Mouse (Mus musculus) adrenal gland, adult 8-10 months (tissue): Measurements from ENCODE around the gene Tpm3. TPM values are rescaled to one million over a fixed set of nuclear protein-coding genes. Genes with fewer than 3 reads are reported as not detected.

ENCODE experiments used
- DNase-seq: peaks from one replicate; pipeline ENCODE4 v3.0.0; 2022
- microRNA-seq, 2 experiments: library from miRNA; unstranded; fragments of <30 nt; microRNA quantifications; one replicate each; pipeline ENCODE4 v1.2.0; 2022
- total RNA-seq, 4 experiments: library from RNA; stranded (reverse); gene quantifications; 2 replicates each; pipeline ENCODE4 v1.2.4; 2022

The Tpm3 gene
- total RNA-seq, 4 experiments from 2014 or later: 162 to 262 (median 231) TPM

- DNase-seq: peak; percentile 55
Observed at GRCm38 (mm10) chr3:90139962-90140361, 67.5 kb downstream of the Tpm3 start.

- DNase-seq: no peak
Observed at GRCm38 (mm10) chr3:90145461-90145860, 73.0 kb downstream of the Tpm3 start.

DNA sequence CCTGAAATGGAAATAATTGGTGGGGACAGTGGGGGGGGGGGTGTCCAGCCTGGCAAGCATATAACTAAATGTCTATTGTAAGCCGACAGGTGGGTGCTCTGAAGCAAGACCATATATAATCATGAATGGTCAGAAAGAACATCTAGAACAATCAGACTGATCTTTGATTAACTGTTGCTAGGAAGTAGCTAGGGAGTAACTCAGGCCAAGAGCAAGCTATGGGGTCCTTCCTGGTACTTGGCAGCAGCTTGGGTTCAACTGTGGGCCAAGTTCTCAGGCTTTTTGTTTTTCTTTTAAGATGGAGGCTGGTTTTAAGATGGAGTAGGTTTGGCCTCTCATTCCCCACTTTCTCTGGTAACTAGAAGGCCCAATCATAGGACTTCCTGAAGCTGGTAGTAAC, 74.2 kb downstream of the Tpm3 start:
- DNase-seq: no peak

Small RNAs within 50 kb of the gene (microRNA-seq; reads per million reads assigned to microRNA genes)
- 15.1 to 18.9 reads per million in 2 experiments for gene Mir190b

Other genes starting within 250 kb of the Tpm3 start
- gene She, start 241.3 kb upstream of the Tpm3 start, total RNA-seq: 10 to 100 TPM in 2 of 4 experiments, 1 to 10 TPM in 2; 5.6 to 11.6 (median 10.1) TPM
- gene Il6ra, start 159.5 kb upstream of the Tpm3 start, total RNA-seq: 10 to 100 TPM in 2 of 4 experiments, 1 to 10 TPM in 2; 6.7 to 13.4 (median 10.1) TPM
- gene Atp8b2, start 109.1 kb upstream of the Tpm3 start, total RNA-seq: 10 to 100 TPM; 31.6 to 63.7 (median 46.1) TPM
- 100 to 1,000 TPM; 131 to 171 (median 149) TPM for gene Hax1, start 73.9 kb upstream of the Tpm3 start, total RNA-seq
- gene 4933434E20Rik, start 21.0 kb upstream of the Tpm3 start, total RNA-seq: 100 to 1,000 TPM in 3 of 4 experiments, 10 to 100 TPM in 1; 88.7 to 119 (median 108) TPM
- 100 to 1,000 TPM; 135 to 210 (median 161) TPM for gene Ubap2l, start 20.0 kb upstream of the Tpm3 start, total RNA-seq
- gene Nup210l, start 31.5 kb downstream of the Tpm3 start, total RNA-seq: 1 to 10 TPM in 1 of 4 experiments, under 1 TPM in 3; 0.35 to 1.1 (median 0.54) TPM
- gene Rps27, start 141.0 kb downstream of the Tpm3 start, total RNA-seq: 1,000 to 10,000 TPM; 1,658 to 2,346 (median 2,053) TPM
- 10 to 100 TPM; 28.8 to 42.4 (median 34.9) TPM for gene Rab13, start 141.0 kb downstream of the Tpm3 start, total RNA-seq
- gene Jtb, start 158.9 kb downstream of the Tpm3 start, total RNA-seq: 10 to 100 TPM; 64.2 to 76.1 (median 70.4) TPM
- 1 to 10 TPM in 1 of 4 experiments, under 1 TPM in 3; 0.35 to 1.3 (median 0.63) TPM for gene Creb3l4, start 170.9 kb downstream of the Tpm3 start, total RNA-seq
- gene Slc39a1, start 175.5 kb downstream of the Tpm3 start, total RNA-seq: 100 to 1,000 TPM; 129 to 172 (median 151) TPM
- gene Crtc2, start 181.5 kb downstream of the Tpm3 start, total RNA-seq: 10 to 100 TPM; 43.5 to 73.2 (median 63.9) TPM
- gene Dennd4b, start 192.5 kb downstream of the Tpm3 start, total RNA-seq: 10 to 100 TPM in 3 of 4 experiments, 1 to 10 TPM in 1; 9.2 to 14.5 (median 12.8) TPM
- 10 to 100 TPM; 62.6 to 85.2 (median 71.6) TPM for gene Gatad2b, start 220.5 kb downstream of the Tpm3 start, total RNA-seq